Mouse (Mus musculus) left cerebral cortex, adult 8-10 months (tissue): Measurements from ENCODE around the gene Dok5. TPM values are rescaled to one million over a fixed set of nuclear protein-coding genes. Genes with fewer than 3 reads are reported as not detected.

ENCODE experiments used
- DNase-seq, 2 experiments: peaks; one replicate each; pipeline ENCODE4 v3.0.0; 2022; ENCODE audit warnings: low spot score in 2 of 2
- total RNA-seq, 4 experiments: library from RNA; stranded (reverse); gene quantifications; 2 replicates each; pipeline ENCODE4 v1.2.4; 2022

Gene Dok5
- total RNA-seq = 10 to 100 TPM; 26.9 to 29.5 (median 27.9) TPM

DNA sequence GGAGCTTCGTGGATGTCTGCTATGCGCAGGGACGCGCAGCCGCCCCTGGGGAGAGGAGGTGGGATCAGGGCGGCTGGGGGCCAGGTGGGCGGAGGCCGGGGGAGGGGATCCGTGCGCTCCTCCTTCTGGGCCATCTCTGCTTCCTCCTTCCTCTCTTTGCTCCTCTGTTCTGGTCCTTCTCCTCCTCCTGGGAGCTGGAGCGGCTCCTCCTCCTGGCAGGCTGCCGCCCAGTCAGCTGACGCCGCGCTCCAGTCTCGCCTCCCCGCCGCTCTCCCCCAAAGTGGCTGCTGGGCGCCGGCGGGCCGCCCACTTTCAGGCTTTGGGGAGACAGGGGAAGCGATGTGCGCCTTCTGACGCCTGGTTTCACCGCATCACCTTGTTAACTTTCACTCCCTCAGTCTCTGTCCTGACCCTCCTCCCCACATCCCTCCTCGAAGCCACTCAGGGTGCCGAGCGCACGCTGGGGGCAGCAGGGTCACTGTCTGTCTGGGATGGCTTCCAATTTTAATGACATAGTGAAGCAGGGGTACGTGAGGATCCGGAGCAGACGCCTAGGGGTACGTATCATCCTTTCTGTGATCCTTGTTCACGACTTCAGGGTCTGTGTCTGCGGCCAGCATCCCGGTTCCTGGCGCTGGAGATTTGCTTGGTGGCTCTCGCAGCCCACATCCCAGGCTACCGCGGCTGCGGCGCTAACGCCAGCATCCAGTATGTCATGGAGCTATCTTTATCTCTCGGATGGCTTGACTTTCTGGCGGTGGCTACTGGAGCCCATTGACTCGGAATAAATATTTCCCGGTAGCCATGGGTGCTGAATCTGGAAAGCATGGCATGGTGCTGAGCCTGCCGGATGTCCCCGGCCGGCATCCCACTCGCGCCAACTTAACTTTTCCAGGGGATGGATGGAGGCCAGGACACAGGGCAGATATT, at the start of gene Dok5:
Gene Dok5, plus strand, starts transcription at position 176 of the 930 bp plus-strand sequence.
- peak; percentile 69 to 88 for DNase-seq

DNA sequence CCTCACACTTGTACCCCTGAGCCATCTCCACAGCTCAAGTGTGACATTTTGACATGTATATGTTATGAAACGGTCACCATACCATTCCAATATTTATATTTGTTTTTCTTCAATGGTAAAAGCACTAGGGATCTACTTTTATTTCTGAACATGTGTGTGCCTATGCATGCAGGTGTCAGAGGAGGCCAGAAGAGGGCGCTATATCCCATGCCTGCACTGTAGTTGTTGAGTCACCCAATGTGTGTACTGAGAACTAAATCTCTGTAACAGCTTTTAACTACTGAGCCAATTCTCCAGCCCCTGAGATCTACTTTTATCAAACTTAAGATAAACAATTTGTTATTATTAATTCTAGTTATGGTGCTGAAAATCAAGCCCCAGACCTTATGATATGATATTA, 48.2 kb upstream of the Dok5 start:
- no peak for DNase-seq

DNA sequence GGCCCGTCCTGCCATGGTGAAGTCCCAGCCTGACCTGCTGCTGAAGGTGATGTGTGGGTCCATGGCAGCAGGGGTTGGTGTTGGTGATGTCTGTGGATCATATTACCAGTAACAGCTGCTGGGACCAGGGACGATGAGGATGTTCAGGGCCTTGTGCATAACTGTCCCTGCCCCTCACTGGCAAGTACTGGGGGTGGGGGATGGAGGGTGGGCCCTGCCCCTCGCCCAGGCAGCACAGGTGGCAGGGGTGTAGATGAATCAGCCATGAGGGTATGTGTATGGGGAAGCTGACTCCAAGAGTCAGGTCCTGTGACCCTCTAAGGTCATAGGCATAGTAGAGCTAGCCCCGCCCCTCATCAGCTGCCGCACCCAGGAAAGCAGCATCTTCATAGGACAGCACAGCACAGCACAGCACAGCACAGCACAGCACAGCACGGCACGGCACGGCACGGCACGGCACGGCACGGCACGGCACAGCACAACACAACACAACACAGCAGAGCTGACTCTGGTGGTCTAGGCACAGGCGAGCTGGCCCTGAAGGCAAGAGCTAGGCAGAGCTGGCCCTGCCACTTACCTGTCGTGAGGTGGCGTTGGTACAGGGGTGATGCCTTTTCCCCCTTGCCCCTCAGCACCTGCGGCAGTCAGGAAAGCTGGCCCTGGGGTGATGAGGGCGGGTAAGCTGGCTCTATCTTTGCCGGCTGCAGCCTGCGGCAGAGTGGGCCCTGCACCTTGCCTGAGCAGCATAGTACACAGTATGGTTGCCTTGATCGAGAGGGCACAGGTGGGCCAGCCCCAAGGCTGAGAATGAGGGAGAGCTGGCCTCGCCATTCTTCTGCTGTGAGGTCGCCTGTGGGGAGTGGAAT, 36.3 kb upstream of the Dok5 start:
- DNase-seq = no peak

DNA sequence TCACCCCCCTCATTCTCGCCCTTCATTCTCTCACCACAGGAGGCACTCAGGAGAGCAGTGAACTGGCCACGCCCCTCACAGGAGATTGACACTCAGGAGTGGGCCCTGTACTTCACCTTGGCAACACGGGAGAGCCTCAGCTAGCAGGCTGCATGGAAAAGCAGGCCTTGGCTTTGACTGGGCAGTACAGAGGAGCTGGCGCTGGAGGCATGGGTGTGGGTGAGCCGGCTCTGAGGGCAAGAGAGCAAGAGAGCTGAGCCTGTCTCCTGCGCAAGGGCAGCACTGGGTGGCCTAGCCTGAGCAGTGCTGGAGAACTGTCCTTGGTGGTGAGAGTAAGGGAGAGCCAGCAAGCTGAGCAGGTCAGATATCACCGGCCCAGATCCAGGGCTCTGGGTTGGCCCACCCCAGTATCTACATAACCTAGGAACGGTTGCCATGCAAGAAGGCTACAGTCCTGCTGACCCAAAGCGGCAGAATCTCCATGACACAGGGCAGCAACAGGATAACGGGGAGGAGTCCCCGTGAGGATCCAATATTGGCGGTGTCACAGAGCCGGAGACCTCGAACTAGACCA, 35.6 kb upstream of the Dok5 start:
- no peak for DNase-seq

DNA sequence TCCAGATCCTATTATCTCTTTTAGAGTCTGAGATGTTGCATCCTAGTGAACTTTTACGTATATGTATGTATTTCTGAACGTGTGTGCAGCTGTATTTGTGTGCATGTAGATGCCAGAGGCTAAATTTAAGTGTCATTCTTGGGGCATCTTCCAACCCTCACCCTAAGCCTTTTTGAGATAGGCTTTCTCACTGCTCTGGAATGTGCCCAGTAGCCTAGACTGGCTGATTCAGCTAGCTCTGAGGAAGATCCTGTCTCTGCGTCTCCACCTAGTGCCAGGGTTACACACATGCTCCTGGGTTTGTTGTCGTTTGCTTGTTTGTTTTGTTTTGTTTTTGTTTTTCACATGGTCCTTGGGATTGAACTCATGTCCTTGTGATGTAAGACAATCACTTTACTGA, 31.1 kb upstream of the Dok5 start:
- DNase-seq = no peak

DNA sequence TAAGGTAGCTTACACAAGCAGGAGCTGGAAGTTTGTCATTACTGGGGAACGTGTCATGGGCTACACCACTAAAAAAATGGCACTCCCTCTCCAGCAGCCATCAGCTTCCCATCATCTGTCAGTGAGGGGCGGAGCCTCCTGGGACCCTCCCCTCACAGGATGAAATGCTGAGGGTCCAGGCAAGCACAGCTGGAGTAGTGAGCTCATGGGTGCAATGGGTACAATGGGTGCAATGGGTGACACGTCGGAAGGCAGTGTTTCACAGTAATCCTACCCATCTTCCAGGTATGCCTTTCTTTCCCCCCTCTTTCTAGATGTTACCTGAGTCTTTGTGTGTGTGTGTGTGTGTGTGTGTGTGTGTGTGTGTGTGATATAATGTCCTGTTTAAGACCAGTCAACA, 25.1 kb upstream of the Dok5 start:
- no peak for DNase-seq

DNA sequence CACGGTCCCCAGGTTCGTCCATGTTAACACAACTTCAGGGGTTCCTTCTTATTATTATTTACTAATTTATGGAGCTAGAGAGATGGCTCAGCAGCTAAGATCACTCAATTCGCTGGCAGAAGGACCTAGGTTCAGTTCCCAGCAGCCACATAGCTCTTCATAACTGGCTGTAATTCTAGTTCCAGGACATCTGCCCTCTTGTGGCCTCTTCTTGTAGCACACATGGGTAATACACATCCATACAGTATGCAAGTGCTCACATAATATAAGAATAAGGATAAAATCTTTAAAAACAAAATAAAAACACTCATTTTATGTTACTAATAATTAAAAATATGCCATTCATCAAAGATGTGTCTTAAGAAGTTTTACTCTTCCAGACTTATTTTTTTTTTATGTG, 23.9 kb upstream of the Dok5 start:
- DNase-seq = no peak

DNA sequence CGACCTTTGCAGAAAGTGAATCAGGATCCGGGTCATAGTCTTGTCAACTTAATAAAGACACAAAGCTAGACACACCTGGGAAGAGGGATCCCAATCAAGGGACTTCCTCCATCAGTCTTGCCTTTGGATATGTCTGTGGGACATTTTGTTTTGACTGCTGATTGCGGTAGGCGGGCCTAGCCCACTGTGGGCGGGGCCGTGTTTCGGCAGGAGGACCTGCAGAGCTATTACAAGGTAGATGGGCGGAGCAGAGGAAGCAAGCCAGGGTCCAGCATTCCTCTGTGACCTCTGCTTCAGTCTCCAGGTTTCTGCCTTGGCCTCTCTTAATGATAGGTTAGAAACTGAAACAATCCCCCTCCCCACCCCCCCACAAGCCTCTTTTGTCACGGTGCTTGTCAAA, 22.7 kb upstream of the Dok5 start:
- DNase-seq = no peak

DNA sequence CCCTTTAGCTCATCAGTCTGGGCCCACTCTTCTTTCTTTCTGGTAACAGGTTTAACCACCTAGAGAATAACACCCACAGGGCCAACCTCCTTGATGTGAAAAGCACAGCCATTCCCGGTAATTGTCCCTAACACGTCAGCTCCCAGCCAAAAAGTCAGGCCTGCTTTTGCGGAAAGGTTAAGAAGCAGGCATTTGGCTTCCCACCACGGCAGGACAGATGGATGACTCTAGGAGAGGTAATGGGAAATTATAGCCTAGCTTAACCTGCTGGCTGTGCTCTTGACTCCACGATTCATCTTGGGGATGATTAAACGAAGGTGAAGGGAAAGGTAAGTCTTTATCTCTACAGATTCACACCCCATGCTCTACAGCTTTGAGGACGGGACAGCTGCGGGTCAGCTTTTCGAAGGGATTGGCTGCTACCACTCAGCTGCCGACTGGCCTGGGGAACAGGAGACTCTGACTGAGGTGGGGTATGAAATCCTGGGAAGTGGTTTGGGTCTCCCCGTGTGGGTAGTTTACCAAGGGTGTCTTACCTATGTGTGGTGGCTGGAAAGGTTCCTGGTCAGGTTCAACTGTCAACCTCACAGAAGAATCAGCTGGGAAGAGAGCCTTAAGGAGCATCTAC, 18.8 kb upstream of the Dok5 start:
- DNase-seq = no peak

DNA sequence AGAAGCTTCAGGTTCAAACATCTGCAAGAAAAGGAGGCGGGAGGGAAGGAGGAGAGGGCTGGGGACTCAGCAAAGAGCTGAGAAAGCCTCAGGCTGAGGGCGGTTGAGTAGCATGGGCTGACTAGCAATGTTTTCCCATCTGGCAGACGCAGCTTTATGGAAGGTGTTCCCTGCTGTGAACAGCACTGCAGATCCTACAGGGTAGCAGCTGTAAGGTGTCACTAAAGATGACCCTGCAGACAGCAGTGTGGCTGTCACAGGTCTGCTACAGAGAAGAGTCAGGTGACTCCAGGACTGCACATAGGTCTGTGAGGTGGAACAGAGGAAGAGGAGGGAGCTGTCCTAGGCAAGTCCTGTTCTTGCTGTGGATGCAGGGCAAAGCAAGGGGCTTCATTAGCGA, 11.2 kb upstream of the Dok5 start:
- no peak for DNase-seq

DNA sequence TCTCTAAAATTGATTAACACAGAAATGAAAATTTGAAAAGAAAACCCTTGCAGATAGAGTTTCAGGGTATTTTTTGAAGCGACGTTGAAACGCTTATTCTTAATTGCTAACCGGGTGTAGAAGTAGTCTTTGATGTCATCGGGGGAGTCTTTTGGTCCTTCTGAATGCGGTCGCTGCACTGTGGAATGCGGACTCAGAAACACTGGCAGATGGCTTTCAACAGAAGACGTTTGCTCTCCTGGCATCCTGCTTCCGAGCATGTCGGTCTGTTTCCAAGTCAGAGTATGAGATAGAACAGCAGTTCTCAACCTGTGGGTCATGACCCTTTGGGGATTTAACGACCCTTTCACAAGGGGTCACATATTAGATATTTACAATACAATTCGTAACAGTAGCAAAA, 7.5 kb upstream of the Dok5 start:
- no peak for DNase-seq

DNA sequence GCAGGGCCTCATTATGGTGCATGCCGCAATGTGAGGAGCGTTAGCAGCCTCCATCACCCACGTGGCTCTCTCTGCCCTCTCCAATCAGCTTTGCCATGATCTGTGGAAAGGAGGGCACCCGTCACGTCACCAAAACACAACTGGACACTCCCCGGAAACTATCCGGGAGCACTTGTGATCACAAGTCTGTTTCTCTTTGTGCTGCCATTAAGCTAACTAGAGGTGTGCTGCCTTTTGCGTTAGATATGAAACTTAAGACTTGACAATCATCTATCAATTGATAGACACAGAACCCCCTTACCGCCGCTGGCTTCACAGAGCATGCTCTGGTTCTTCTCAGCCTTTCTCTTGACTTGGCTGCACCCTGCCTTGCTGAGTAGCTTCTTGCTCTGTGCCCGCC, 6.9 kb upstream of the Dok5 start:
- DNase-seq = no peak

DNA sequence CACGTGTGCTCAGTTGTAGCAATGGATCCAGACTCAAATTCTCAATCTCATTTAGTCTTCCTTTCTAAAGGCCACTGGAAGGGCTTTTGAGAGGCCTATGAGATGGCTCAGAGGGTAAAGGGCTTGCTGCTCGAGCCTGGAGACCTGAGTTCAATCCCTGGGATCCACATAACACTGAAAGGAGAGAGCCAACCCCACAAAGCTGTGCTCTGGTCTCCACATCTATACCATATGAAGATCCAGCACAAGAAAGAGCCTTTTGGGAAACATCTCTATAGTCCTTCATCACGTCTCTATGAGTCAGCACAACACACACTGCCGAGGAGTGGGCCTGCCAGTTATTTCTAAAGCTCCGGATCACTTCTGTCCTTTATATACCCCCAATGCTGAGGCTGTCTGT, 5.8 kb upstream of the Dok5 start:
- DNase-seq = no peak

DNA sequence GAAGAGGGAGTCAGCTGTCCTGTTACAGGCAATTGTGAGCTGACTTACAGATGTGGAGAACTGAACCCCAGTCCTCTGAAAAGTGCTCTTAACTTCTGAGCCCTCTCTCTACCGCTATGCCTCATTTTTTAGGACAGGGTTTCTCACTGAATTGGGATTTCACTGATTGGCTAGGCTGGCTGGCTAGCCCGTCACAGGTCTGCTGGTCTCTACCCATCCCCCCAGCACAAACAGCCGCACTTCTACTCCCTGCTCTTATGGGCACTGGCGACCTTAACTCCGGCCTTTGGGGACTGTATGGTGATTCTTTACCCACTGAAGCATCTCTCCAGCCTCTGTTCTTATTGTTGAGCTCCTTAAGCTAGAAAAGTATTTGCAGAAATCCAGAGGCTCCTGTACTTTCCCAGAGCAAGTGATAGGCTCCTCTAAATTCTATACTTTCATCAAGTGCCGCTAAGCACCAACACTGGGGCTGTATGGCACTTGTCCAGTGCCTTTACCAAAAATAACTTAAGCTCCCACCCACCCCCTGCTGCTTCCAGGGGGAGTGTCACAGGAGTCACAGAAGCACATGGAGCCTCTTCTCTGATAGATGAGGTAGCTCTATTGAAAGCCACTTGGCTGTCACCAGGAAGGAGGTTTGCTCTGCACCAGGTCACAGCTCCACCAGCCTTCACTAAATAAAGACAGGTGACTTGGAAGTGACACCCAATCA, 4.5 kb upstream of the Dok5 start:
- no peak for DNase-seq

DNA sequence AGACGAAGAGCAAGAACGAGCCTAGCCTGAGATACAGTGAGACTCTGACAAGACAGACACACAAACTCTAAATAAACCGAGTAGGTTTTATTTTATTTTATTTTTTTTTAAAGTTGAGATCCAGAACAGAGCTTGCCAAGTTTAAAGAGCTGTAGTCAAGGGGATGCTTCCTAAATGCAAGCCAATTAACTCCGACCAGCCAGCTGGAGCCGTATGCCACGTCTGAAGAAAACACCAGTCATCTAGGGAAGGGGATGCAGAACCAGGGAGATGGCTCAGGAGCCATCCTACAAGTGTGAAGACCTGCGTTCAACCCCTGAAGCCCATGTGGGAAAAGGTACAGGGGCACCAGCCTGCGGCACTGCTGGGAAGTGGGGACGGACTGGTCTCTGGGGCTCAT, 2.7 kb upstream of the Dok5 start:
- DNase-seq = no peak

DNA sequence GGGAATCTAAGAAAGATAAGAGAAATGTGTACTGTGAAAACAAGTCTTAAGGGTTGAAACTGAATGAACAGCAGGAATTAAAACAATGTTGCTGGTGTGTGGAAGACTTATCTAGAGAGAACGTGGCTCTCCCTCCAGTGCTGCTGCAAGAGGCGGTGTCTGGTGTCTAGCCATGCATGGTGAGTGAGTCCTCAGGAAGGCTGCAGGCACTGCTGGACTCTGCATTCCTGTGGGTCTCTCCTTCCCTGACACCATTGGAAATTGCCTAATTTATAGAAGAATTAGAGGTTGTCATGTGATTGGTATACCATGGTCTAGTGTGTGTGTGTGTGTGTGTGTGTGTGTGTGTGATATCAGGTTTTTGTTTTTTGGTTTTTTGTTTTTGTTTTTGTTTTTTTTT, 1.9 kb upstream of the Dok5 start:
- DNase-seq = no peak

DNA sequence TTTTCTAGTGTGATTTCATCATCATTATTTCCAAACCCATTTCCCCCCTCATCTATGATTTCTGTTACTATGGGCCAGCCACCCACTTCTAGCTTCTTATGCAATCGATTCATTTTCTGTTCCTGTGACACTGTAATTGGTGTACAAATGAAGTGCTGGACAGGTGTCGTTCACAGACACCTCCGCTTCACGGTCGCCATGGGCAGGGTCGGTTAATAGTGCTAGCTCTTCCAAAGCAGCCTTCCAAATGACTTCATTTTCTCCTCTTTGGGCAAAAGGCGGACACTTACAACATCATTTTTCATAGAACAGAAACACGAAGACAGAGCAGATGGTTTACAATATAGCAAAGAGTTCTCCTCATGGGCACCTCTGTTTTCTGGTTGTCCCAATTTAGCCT, 1.5 kb upstream of the Dok5 start:
- DNase-seq = no peak

DNA sequence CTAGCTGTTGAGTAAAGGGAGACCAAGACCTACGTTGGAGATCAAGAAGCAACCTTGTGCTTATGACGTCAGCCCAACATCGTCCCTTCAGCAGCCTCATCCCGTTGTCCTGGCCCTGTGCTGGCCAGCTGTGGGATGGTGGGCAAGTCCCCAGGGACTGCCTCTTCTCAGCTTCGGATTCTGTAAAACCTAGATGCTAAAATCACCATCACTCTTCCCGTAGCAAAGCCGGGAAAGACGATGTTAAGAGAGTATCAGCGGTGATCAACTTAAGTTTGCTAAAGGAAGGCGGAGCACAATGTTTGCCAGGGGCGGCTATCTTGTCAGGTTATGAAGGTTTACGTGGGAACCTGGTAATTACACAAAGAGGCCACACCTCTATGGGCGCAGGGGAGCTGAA, 826 bp upstream of the Dok5 start:
- DNase-seq = no peak

DNA sequence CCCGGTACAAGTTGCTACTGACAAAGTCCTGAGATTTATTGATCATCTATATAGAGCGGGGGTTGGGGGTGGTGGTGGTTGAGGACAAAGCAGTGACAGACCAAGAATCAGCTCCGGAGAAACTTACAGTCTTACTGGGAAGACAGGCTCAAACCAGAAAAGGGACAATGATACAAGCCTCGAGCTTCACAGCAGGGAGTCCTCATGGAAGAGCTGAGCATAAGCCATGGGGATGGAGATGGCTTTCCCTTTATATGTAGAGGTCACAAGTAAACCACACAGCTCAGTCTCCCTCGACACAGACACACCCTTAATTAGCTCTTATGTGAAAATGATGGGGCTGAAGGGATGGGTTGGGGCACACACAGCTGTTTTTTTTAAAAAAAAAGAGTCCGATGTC, 402 bp upstream of the Dok5 start:
- no peak for DNase-seq

DNA sequence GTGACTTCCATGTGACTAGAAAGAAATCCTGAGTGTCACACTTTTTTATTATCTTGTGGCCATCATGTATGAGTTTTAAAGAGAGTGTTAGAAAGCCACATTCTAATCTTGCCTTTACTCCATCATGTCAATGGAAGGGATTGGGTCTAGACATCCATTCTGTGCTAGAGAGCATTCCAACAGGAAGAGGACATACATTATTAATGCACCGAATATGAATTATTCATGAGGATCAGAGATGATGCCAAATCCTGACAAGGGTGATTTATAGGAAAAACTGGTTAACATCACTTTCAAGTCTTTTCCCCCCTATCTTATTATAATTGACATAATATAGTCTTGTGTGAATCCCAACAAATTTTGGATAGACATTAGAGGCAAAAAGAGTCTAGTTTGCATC, 2.1 kb downstream of the Dok5 start:
- no peak for DNase-seq

DNA sequence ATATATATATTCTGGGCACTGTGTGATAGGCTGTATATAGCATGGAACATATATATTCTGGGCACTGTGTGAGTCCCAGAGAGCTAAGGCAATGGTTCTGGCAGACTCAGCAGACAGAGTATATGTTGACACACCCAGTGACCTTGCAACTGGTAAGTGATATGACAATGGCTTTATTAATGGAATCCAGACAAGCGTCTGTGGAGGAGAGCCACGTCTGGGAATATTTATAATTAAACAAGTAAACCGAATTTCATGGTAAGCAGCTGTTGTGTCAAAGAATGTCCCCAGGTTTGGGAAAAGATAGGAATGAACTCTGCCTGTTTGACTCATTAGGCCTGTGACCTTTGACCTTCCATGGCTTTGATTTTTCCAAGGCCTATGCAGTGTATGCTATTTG, 2.8 kb downstream of the Dok5 start:
- no peak for DNase-seq
